Mouse (Mus musculus) thymus, postnatal 10 days (tissue): ENCODE data around the gene Tfcp2l1.

Experiments
- DNase-seq, 2 experiments: peaks; one replicate each; pipeline ENCODE4 v3.0.0; 2021; ENCODE audit warnings: low spot score in 2 of 2

The Tfcp2l1 gene

GRCm38 (mm10) chr1:118650771-118651080 is 23.0 kb downstream of the Tfcp2l1 start:
- no peak for DNase-seq

GRCm38 (mm10) chr1:118658716-118659115 is 31.0 kb downstream of the Tfcp2l1 start:
- no peak for DNase-seq

DNA sequence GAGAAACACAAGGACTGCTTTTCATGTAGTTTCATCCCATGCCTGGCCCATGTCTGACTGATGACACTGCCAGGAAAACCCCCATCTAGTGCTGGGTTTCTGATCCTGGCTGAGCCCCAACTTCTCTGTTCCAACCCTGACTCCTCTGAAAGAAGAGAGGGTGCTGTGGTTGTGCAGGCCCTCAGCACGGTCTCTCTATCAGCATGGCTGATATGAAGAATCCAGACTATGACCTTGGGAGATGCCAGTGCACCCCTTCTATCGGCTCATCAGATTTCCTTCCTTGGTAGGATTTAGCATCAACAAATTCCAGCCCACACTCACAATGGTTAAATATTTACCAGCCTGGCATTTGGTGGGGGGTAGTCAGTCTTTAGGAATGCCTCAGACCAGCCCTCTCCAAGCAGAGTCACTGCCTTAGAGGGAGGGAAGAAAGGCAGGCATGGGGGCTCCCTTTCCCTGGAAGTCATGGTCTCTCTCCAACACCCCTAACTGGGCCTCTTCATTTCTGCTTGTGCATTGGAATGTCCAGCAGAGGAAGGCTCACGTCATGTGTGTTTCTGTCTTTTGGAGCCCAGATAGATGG is 33.2 kb downstream of the Tfcp2l1 start:
- DNase-seq, result no peak

DNA sequence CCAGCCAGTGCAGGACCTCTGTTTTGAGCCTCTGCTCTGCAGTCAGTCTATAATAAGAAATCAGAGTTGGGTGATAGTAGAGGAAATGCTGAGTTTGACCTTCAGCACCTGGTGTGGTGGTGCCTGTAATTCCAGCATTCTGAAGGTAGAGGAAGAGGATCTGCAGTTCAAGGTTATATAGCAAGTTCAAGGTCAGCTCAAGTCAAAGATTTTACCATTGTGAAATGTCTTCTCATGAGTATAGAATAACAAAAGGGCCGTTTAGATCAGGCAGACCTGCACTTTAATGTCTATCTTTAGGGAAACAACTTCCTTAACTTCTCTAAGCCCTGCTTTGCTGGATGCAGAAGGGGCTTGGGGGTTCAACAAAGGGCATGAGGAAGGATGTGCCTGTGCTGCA is 35.3 kb downstream of the Tfcp2l1 start:
- no peak for DNase-seq

DNA sequence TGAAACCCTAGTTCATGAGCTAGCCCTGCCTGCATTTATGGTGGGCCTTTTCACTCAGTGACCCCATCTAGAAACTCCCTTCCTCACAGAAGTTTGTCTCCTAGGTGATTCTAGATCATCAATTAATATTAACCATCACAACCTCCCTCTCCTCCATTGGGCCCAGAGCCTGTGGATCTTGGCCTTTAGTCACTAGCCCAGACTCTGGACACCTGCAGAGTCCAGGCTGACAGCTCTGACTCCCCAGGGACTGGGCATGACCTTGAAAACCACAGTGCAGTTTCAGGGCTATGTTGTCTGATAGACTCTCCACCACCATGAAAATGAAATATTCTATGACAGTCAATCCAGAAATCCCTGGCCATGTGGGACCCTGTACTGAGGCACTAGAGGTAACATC is 39.8 kb downstream of the Tfcp2l1 start:
- DNase-seq, result no peak

GRCm38 (mm10) chr1:118672196-118672595 is 44.5 kb downstream of the Tfcp2l1 start:
- DNase-seq, result no peak

GRCm38 (mm10) chr1:118674176-118674575 is 46.4 kb downstream of the Tfcp2l1 start:
- DNase-seq, result no peak

- DNase-seq, result no peak
Measured at GRCm38 (mm10) chr1:118681980-118682379, 54.2 kb downstream of the Tfcp2l1 start.

GRCm38 (mm10) chr1:118683686-118684085 is 55.9 kb downstream of the Tfcp2l1 start:
- no peak for DNase-seq

DNA sequence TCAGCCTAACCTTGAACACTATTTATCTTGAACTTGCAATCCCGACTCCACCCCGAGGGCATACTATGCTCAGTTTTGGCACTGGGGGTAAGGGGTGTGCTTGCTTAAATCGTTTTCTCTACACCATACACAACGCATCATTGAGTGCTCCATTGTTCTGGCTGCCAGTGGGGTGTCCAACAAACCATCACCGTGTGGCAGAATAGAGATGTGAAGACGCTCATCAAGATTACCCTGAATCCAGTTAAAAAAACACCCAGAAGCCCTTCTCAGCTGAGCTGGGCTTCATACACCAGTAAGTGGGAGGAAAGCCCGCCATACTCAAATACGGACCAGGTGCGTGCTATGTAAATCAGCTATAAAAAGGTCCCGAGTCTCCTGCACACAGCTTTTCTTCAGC is 60.0 kb downstream of the Tfcp2l1 start:
- DNase-seq, result no peak

GRCm38 (mm10) chr1:118689830-118690229 is 62.1 kb downstream of the Tfcp2l1 start:
- DNase-seq, result no peak

- DNase-seq, result no peak
Measured at GRCm38 (mm10) chr1:118694436-118694835, 66.7 kb downstream of the Tfcp2l1 start.

GRCm38 (mm10) chr1:118697906-118698305 is 70.2 kb downstream of the Tfcp2l1 start:
- DNase-seq, result no peak

GRCm38 (mm10) chr1:118699118-118699890 is 71.6 kb downstream of the Tfcp2l1 start:
- no peak for DNase-seq

- DNase-seq, result no peak
Measured at GRCm38 (mm10) chr1:118699961-118700360, 72.2 kb downstream of the Tfcp2l1 start.

DNA sequence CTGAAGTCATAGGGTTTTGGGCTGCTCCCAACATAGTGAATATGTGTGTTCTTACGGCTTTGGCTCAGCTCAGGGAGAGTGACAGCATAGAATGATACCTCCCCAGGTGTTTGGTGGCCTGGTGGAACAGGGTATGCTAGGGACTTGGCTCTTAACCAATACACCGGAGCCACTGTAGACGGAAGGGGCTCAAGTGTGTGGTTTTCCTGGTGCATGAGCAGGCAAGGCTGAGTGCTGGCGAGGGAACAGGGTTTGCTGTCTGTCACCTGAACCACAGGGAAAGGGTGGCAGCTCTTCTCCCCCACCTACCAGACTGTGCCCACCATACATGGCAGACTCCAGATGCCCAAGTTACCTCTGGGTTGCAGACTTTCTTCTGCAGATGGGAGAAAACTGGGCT is 83.9 kb downstream of the Tfcp2l1 start:
- no peak for DNase-seq

GRCm38 (mm10) chr1:118716225-118716624 is 88.5 kb downstream of the Tfcp2l1 start:
- no peak for DNase-seq

- DNase-seq, result no peak
Measured at GRCm38 (mm10) chr1:118718055-118718454, 90.3 kb downstream of the Tfcp2l1 start.

- no peak for DNase-seq
Measured at GRCm38 (mm10) chr1:118719699-118720098, 92.0 kb downstream of the Tfcp2l1 start.

GRCm38 (mm10) chr1:118720474-118721095 is 92.8 kb downstream of the Tfcp2l1 start:
- no peak for DNase-seq

GRCm38 (mm10) chr1:118727075-118727474 is 99.3 kb downstream of the Tfcp2l1 start:
- no peak for DNase-seq

GRCm38 (mm10) chr1:118728796-118729195 is 101.1 kb downstream of the Tfcp2l1 start:
- DNase-seq, result no peak
